Mouse (Mus musculus): ENCODE data around the gene Tnfsf12.

DNA sequence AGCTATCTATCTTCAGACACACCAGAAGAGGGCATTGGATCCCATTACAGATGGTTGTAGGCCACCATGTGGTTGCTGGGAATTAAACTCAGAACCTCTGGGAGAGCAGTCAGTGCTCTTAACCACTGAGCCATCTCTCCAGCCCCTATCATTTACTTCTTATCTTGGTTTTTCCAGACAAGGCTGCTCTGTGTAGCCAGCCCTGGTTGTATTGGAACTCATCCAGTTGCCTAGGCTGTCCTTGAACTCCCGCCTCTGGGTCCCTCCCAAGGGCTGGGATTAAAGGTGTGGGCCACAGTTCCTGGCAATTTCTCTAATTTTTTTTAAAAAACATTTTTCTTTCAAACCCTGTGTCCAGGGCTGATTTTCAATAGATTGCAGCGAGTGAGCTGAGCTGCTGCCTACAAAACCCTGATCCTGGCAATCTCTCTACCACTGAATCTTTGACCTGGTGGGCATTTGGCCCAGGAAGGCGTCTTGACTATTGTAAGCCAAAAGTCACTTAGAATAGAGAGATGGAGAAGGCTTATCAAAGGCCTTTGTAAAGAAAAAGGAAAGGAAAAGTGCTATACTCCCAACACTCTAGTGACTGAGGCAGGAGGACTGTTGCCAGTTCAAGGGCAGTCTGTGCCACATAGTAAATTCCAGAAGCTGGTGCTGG, 34.3 kb downstream of the Tnfsf12 start:
- peak; percentile 15; the same call in 1 of the 2 replicates for TF ChIP-seq CTCF (IDR thresholded peaks at IDR 0.05; ENCODE audit: low read depth)
- TF ChIP-seq EP300 (optimal IDR thresholded peaks at IDR 0.05): no peak

Measured in stomach, postnatal 0 days (tissue).